Mouse (Mus musculus) testis, adult 2 months (tissue): ENCODE measurements at regions not wholly inside any gene's neighbourhood (a gene's known extent, or its start where the extent isn't known, plus 50 kb on each side); places are given as distances from the start of the nearest gene placed in this dataset.

ENCODE experiments used
- CTCF ChIP-seq: fragments of 200-500 bp; IDR thresholded peaks from 2 replicates; pipeline ENCODE4 v1.5.1; 2012; ENCODE audit warnings: low read depth, mild to moderate bottlenecking, inconsistent platforms, low read length, moderate library complexity; ENCODE audit not compliant: control insufficient read depth, insufficient read depth, insufficient replicate concordance
- POLR2A ChIP-seq: fragments of 200-500 bp; IDR thresholded peaks from 2 replicates; pipeline ENCODE4 v1.6.1; 2012; ENCODE audit warnings: low read depth, mild to moderate bottlenecking, inconsistent platforms, low read length, moderate library complexity; ENCODE audit not compliant: control insufficient read depth

GRCm38 (mm10) chr1:82095101-82095500, 137.8 kb upstream of the Gm9747 start:
- no peak for TF ChIP-seq CTCF
- TF ChIP-seq POLR2A = no peak
